Mouse (Mus musculus): Measurements from ENCODE around the gene Ptprd. TPM values are rescaled to one million over a fixed set of nuclear protein-coding genes. Genes with fewer than 3 reads are reported as not detected.

The Ptprd gene
- total RNA-seq, 2 experiments from 2014 or later, result 7.3 to 9.6 TPM

GRCm38 (mm10) chr4:76948251-76948650 is 1263.5 kb downstream of the Ptprd start:
- intact Hi-C loops (cut with DNase I), result no loop called here
- peak; percentile 2 to 3 for DNase-seq

- intact Hi-C loops (cut with DNase I), result no loop called here
- no peak for DNase-seq
Observed at GRCm38 (mm10) chr4:76941382-76942360, 1270.1 kb downstream of the Ptprd start.

GRCm38 (mm10) chr4:76931559-76931958 is 1280.2 kb downstream of the Ptprd start:
- no peak for DNase-seq
- intact Hi-C loops (cut with DNase I), result no loop called here

GRCm38 (mm10) chr4:76913532-76914150 is 1298.1 kb downstream of the Ptprd start:
- no peak for DNase-seq
- intact Hi-C loops (cut with DNase I), result no loop called here

- intact Hi-C loops (cut with DNase I), result no loop called here
- DNase-seq, result no peak
Observed at GRCm38 (mm10) chr4:76901692-76902091, 1310.1 kb downstream of the Ptprd start.

- intact Hi-C loops (cut with DNase I), result no loop called here
- DNase-seq, result no peak
Observed at GRCm38 (mm10) chr4:76889669-76890068, 1322.1 kb downstream of the Ptprd start.

GRCm38 (mm10) chr4:76881610-76882009 is 1330.2 kb downstream of the Ptprd start:
- intact Hi-C loops (cut with DNase I), result no loop called here

GRCm38 (mm10) chr4:76870971-76871370 is 1340.8 kb downstream of the Ptprd start:
- no peak for DNase-seq
- intact Hi-C loops (cut with DNase I), result no loop called here

More at GRCm38 (mm10) chr4:76881610-76882009, 1330.2 kb downstream of the Ptprd start:
- no peak for DNase-seq

GRCm38 (mm10) chr4:76865585-76865984 is 1346.2 kb downstream of the Ptprd start:
- no peak for DNase-seq
- intact Hi-C loops (cut with DNase I), result no loop called here

- intact Hi-C loops (cut with DNase I), result no loop called here
- DNase-seq, result no peak
Observed at GRCm38 (mm10) chr4:76846265-76846664, 1365.5 kb downstream of the Ptprd start.

- intact Hi-C loops (cut with DNase I), result no loop called here
- no peak for DNase-seq
Observed at GRCm38 (mm10) chr4:76839016-76839415, 1372.7 kb downstream of the Ptprd start.

GRCm38 (mm10) chr4:76812138-76812537 is 1399.6 kb downstream of the Ptprd start:
- no peak for DNase-seq
- intact Hi-C loops (cut with DNase I), result no loop called here

- DNase-seq, result no peak
- intact Hi-C loops (cut with DNase I), result no loop called here
Observed at GRCm38 (mm10) chr4:76802708-76803107, 1409.1 kb downstream of the Ptprd start.

- intact Hi-C loops (cut with DNase I), result no loop called here
- no peak for DNase-seq
Observed at GRCm38 (mm10) chr4:76798010-76799007, 1413.5 kb downstream of the Ptprd start.

GRCm38 (mm10) chr4:76785389-76785788 is 1426.4 kb downstream of the Ptprd start:
- DNase-seq, result no peak
- intact Hi-C loops (cut with DNase I), result no loop called here

GRCm38 (mm10) chr4:76779558-76780124 is 1432.1 kb downstream of the Ptprd start:
- intact Hi-C loops (cut with DNase I), result no loop called here
- no peak for DNase-seq

- DNase-seq, result no peak
- intact Hi-C loops (cut with DNase I), result no loop called here
Observed at GRCm38 (mm10) chr4:76766918-76767317, 1444.8 kb downstream of the Ptprd start.

GRCm38 (mm10) chr4:76766429-76766828 is 1445.3 kb downstream of the Ptprd start:
- intact Hi-C loops (cut with DNase I), result no loop called here
- DNase-seq, result no peak

GRCm38 (mm10) chr4:76750709-76751108 is 1461.1 kb downstream of the Ptprd start:
- intact Hi-C loops (cut with DNase I), result no loop called here
- DNase-seq, result no peak

GRCm38 (mm10) chr4:76735831-76736230 is 1475.9 kb downstream of the Ptprd start:
- no peak for DNase-seq
- intact Hi-C loops (cut with DNase I), result no loop called here

All from heart, postnatal 36 days (tissue).